Mouse (Mus musculus) frontal cortex, adult (tissue): Measurements from ENCODE around the gene Herpud2.
"Not testable (repeated sequence)": the region's sequence is repeated elsewhere in the genome, so short reads cannot be mapped to it uniquely, and the experiment has no call there.

Experiments used
- ATAC-seq: cut with Nextera tagmentation; 2 replicates; pipeline ENCODE4 v1.9.2; 2017; ENCODE audit warnings: mild to moderate bottlenecking, moderate library complexity, mixed read lengths; ENCODE audit not compliant: low TSS enrichment

The Herpud2 gene

DNA sequence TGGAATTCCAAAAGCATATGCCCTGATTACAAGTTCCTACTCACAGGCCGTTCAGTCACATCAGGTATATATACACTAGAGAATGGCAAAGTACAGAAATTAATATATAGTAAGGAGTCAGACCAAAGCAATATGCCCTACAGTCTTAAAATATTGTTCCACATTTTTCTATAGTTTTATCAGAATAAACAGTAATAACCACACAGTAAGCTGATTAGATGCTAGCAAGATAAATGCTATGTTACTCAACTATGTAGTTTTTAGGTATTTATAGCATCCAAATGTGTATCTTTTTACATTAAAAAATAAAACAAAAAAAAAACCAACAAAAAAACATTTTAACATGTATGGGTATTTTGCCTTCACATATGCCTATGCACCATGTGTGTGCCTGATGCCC, 5.7 kb downstream of the Herpud2 start:
- no peak for ATAC-seq

DNA sequence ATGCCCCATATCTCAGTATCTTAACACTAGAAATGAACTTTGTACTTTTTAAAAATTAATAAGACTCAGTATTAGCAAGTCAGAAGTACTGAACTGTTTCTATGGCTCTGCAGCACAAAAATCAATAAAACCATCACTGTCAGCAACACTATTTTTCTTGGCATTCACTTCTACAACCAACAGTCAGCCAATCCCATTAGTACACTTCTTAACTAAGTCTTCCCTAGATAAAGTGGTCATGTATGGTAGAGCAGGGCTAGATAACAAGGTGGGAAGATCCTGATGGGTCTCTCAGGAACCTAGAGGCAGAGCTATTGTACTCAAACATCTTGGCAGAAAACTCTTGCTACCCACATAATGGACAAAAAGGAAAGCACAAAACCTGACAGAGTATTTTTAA, 7.7 kb downstream of the Herpud2 start:
- ATAC-seq = no peak

DNA sequence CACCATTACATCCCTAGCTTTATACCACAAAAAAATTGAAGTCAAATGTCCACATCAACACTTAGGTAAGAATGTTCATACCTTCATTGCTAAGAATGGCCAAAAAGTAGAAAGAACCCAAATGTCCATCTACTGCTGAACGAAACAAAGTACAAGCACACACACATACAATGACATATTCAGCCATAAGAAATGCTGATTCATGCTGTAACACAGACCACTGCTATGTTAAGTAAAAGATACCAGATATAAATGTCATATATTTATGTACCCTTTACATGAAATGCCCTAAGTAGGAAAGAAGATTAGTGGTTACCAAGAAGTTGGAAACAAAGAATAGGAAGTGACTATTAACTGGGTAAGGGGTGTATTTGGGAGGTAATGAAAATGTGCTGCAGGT, 8.6 kb downstream of the Herpud2 start:
- ATAC-seq = no peak

DNA sequence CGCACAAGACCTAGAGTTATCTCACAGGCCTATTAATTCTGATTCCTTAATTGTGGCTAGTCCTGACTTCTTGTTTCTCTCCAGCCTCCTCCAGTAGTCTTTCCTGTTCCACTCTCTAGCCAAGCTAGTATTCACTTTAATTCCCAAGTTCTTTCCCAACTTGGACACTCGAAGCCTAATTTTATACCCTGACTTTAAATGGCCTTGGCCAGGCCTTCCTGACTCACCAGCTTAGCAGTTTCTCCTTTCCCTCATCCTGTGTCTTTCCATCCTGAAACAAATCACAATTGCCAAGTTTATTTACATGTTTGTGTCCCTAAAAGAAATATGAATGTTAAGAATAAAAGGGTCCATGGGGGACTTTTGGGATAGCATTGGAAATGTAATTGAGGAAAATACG, 9.6 kb downstream of the Herpud2 start:
- no peak for ATAC-seq

DNA sequence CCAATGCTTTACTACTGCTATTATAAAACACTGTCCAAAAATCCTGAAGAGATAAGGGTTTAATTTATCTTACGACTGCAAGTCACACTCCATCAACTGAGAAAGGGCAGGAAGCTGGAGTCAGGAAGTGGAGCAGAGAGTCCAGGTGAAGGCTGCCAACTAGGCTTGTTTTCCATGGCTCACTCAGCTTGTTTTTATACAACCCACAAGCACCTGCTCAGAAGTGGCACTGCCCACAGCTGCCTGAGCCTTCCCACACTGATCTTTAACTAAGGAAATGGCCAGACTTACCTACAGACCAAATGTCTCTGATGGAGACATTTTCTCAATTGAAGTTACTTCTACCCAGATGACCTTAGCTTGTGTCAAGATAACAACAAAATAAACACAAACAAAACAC, 11.3 kb downstream of the Herpud2 start:
- ATAC-seq = no peak

DNA sequence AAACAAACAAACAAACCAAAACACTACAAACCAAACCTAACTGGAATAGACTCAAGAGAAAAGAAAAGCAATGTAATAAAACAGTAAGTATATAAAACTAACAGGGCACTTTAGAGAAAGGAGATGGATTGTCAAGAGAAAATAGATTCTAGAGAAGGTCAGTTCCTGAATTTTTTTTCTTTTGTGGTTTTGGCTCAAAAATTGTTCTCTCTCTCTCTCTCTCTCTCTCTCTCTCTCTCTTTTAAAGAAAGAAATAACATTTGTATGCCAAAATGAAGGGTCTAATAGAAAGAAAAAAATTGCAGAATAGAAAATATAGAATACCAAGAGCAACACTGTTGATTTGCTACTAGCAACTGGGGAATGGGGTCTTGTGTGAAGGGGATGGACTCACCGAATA, 12.7 kb downstream of the Herpud2 start:
- no peak for ATAC-seq

DNA sequence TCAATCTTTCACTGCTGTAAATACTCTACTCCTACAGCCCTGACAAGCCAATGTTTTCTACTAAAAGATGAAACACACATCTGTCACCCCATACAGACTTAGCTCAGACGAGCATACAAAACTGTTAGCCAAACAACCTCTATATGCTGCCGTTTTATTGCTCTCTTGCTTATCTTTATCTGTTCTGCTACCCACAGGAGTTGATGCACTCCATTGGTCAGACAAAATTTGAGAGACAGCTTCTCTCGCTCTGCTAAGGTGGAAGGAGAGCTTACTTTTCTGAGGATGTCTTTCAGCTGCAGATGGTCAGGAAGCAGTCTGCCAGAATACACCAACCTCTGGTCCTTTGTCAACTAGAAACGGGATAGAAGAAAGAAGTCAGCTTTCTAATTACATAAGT, 18.7 kb downstream of the Herpud2 start:
- ATAC-seq = peak; percentile 89

DNA sequence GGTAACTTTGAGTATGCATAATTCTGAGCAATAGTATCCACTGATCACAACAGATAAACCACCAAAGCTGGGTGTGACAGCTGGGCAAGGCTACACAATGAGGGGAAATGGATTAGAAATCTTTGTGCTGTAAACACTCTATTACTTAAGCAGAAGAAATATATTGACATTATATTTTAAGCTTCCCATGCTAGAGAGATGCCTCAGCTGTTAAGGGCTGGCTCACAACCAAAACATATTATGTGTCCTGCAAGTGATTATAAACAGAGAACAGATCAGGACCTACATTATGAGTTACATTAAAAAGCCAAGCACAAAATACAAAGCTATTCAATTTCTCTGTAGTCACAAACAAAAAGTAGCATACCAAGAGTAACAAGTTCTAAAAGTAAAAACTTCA, 19.4 kb downstream of the Herpud2 start:
- no peak for ATAC-seq

DNA sequence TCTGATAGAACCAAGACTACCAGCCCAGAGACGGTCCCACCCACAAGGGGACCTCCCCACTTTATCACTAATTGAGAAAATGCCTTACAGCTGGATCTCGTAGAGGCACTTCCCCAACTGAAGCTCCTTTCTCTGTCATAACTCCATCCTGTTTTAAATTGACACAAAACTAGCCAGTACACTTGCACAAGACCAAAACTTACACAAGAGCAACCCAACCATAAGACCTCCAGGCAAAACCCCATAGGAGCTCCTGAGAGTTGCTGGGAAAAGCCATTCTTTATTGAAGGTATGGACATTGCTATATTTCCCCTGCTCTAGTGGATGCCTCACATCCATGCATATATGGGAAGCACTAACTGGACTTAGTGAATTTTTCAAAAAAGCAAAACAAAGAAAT, 27.6 kb downstream of the Herpud2 start:
- no peak for ATAC-seq

DNA sequence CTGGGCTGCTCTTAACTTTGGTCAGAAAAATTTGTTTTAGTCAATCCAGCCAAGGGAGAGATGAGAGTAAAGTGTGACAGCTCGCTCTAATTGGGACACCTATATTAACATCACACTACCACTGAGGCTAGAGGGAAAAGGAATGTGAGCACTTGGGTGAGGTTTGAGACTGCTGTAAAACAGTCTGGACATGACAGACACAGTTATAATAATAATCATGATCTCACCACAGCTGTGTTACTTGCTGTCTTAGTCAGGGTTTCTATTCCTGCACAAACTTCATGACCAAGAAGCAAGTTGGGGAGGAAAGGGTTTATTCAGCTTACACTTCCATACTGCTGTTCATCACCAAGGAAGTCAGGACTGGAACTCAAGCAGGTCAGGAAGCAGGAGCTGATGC, 28.0 kb downstream of the Herpud2 start:
- ATAC-seq = not testable (repeated sequence)

DNA sequence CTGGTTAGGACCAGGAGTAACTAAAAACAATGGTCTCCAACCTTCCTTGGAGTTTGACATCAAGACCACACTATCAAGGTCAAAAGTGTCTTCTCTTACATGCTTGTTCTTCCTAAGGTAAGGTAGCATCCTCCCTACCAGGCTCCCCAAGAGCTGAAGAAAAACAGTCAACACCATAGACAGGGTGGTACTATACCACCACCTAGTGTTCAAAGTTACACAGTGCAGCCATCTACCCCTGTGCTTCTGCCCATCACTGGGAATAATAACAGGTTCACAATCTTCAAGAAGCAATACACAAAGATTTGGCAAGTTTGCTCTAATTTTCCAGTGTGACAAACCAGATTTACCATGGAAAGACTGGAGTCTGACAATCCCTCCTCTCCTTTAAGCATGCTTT, 47.0 kb downstream of the Herpud2 start:
- ATAC-seq = peak; percentile 95

DNA sequence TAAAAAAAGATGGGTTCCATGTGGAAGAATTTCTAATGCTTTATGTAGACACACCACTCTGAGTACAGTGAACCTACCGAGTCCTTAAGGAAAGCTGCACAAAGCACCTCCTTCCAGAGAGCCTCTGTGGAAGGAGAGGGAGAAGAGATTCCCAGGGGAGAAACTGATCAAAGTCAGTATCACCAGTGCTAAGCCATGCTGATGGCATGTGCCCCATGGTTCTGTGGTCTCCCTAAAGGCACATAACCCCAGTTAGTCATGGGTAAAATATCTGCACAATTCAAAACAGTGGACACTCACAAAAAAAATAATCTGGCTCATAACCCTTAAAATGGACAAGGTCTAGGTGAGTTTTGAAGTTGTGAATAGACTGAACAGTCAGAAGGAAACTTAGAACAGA, 48.7 kb downstream of the Herpud2 start:
- no peak for ATAC-seq

DNA sequence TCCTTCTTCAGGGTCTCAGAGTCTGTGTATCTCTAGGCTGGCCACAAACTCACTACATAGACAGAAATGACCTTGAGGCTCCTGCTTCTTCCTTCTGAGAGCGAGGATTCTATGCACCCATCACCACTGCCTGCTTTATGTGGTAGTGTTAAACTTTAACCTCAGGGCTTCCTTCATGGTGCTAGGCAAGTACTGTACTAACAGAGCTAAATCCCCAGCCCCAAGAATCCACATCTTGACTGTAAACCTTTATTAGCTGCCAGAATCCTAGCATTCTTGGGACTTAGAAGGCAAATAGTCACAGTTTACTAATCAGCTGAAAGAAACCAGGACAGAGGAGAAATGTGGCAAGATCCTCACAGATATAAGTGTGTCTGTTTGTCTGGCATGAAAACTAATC, 60.8 kb downstream of the Herpud2 start:
- ATAC-seq = no peak

DNA sequence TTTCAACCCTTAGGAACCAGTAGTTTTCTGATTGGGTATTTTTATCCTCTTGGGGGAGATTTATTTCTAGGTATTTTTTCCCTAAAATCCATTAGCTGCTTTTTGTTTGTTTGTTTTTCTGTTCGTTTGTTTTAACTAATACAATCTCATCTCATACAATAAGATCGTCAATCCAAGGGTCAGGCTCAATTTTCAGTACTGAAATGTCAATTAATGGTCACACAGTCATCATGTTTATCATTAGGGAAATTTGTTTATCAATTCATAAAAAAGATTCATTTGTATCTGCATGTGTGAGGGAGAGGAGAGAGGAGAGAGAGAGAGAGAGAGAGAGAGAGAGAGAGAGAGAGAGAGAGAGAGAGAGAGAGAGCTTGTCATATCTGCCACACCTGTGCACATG, 62.5 kb downstream of the Herpud2 start, which contains the start of gene Gm10181:
Gene Gm10181 (plus strand): TSS at position 301 of the 400 bp plus-strand sequence.
- no peak for ATAC-seq

DNA sequence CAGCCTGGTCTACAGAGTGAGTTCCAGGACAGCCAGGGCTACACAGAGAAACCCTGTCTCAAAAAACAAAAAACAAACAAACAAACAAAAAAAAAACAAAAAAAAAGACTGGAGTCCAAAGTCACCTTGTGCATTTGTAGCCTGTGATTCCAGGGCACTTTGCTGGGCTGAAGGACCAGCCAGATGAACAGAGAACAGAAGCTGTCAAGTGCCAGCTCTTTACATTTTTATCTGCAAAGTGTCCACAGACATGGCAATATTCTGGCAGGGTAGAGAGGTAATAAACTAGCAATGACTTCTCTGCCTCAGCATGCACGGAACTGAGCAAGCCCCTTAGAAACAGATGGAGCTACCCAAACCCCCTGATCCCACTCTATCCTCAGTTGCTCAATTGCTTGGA, 75.1 kb downstream of the Herpud2 start:
- ATAC-seq = no peak

DNA sequence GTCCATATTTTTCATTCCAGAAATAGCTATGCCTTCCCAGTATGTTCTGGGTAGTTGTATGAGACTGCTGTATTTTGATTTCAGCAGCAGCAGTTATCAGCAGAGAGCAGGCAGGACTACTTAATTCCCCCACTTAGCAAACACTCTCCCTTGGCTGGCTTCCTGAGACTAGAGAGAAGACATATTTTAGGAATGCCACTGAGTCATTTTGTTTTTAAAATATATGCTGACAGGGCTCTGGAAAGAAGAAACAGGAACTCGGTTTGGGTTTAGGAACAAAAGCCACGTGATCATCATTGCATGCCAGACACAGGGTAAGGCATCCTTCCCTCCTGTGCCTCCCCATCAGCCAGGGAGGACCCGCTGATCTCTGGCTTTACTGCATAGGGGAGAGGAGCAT, 75.6 kb downstream of the Herpud2 start:
- ATAC-seq = peak; percentile 96

DNA sequence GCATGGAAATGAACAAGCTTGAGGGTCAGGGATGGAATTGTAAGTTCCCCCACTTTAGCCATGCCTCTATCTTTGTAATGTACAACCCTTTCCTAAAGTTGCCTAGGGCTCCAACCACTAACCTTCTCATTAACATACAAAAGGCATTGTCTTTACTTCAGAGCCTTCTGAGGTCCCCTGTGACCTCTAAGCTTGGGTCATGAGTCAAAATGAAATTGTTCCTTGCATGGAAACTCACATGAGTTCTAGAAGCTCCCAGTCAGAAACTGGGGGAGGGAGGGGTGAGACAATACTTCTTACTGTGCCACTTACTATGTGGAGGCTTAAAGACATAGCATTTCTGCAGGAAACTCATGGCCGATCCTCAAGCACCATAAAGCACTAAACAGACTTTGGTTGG, 79.0 kb downstream of the Herpud2 start:
- ATAC-seq = no peak

DNA sequence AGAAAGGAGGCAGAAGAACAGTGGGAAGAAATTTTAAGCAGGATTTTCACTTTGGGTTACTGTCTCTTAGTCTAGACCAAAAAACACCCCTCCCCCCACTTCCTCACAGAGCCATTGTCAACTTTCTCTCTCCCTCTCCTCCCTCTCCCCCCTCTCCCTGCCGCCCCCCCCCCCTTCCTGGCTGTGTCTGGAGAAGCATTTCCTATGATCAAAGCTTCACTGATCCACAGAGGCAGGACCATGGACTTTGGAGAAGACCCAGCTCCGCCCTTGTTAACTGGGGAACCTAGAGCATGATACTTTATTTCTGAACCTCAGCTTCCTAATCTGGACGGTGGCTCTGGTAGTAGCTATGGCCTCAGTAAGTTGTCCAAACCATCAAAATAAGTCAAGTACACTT, 92.9 kb downstream of the Herpud2 start:
- no peak for ATAC-seq
